Mouse (Mus musculus) activated CD4-positive, CD25-positive, alpha-beta regulatory T cell, adult 4 months (primary cell): ENCODE measurements around the gene Nhlrc1. TPM values are rescaled to one million over a fixed set of nuclear protein-coding genes. Genes with fewer than 3 reads are reported as not detected.

Experiments
- ATAC-seq: one replicate; pipeline ENCODE4 v1.8.0; 2017
- polyA plus RNA-seq, 2 experiments: library from polyadenylated mRNA; unstranded; fragments of 100-300 nt; shearing (Covaris generic); gene quantifications; one replicate each; pipeline ENCODE4 v1.2.1; 2017

Gene Nhlrc1
- polyA plus RNA-seq, 2 experiments from 2014 or later, result 0.20 TPM; not detected in 1

DNA sequence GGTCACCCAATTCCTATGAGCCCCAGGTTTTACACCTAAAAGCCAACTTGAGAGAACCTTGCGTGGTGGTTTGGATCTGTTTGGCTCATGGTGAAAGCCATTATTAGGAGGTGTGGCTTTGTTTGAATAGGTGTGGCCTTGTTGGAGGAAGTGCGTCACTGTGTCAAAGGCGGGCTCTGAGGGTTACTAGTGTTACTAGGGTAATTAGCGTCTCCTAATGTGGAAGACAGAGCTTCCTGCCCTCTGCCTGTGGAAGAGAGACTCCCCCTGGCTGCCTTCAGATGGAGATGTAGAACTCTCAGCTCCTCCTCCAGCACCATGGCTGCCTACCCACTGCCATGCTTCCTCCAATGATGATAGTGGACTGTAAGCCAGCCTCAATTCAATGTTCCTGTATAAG, 13.1 kb downstream of the Nhlrc1 start:
- ATAC-seq, result no peak

DNA sequence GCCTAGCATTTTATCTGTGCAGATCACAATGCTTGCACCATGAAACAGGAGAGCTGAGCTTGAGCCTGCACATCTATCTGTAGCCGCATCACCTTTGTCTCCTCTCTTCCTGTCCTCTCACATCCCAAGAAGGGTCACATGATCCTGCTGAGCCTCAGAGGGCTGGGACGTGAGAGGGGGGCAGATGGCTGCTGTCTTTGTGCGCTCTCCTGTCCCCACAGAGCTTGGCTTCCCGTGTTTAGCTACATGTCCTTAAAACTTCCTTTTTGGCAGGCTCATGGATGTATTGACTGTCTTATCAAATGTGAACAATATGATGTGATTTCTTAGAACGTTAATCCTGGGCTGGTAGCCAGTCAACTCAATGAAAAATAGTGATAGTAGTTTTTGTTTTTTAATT, 15.2 kb downstream of the Nhlrc1 start:
- no peak for ATAC-seq

DNA sequence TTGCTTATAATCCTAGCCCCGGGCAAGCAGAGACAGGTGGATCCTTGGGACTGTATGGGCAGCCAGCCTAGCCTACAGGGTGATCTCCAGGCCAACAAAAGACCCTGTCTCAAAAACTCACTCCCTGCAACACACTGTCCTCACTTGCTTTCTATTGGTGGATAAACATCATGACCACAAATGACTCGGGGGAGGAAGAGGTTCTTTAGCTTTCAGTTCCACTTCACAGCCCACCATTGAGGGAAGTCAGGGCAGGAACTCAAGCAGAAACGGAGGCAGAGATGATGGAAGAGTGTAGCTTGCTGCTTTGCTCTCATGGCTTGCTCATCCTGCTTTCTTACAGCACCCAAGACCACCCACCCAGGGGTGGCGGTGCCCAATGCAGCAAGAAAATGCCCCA, 17.3 kb downstream of the Nhlrc1 start:
- no peak for ATAC-seq

DNA sequence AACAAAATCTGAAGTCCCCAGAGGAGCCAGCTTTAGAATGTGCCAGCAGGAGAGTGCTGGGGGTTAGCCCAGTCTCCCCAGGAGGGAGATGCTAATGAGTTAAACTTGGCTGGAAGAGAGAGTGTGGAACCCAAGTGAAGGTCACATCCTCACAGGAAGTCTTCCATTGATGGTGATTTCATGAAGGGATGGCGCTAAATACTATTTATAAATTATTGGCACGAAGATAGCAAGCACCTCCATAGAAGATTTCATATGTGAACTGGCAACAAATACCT, 21.4 kb downstream of the Nhlrc1 start:
- no peak for ATAC-seq

DNA sequence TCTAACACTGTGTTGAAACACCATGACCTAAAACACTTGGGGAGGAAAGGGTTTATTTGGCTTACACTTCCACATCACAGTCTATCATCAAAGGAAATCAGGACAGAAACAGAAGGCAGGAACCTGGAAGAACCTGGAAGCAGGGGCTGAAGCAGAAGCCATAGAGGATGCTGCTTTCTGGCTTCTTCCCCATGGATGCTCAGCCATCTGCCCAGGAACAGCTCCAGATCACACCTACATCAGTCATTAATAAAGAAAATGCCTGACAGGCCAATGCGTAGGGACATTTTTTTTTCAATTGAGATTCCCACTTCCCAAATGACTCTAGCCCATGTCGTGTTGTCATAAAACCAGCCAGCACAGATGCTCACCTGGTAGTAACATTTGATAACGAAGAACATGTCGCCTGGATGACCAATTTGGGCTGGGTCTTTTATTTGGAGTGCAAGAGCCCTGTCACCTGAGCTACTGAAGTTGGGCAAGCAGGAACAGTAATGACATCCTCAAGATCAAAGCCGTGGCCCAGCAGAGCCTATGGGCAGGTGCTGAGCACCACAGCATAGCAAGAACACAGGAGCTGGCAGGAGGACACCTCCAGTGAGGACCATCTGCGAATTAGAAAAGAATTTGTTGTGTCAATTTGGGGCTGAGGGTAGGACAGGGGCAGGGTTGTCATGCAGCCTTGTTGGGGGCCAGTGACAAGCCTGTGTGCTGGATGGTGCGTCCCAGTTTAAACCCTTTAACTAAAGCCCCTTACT, 22.0 kb downstream of the Nhlrc1 start:
- no peak for ATAC-seq

DNA sequence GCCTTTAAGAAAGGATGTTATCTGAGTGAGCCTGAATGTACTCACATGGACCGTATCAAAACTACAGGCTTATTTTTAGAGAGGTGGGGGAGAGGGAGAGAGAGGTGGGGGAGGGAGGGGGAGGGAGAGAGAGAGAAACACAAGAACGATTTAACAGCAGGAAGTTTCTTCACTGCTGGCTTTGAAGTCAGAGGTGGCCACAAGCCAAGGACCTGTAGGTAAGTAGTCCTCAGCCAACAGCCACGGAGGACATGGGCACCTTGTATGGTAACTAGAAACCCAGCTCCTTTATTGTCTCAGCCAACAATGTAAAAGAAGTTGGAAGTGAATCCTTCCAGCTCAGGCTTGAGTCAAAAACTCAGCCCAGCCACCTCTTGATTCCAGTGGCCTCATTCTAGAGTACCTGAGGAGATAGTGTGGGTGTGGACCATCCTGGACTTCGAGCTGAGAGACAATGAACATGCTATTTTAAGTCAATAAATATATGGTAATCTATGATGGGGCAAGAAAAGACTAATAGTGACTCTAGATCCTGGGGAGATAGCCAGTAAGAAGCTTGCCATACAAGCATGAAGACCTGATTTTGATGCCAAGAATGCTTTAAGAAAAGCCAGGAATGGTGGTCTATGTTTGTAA, 24.2 kb downstream of the Nhlrc1 start:
- no peak for ATAC-seq

DNA sequence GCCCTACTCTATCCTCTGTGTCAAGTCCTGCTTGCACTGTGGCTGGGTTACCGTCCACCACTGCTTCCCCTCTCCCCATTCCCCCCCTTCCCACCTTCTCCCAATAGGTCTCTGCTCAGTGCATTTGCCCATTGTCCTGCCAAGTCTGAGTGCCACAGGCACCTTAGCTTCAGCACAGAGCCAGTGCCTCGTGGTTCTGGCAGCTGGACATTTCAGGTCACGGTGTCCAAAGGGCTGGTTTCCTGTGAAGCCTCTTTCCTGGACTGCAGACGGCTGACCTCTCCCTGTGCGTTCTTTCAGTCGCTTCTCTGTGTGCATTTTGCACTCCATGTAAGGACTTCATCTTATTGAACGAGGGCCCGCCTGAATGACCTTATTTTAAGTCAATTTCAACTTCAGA, 26.7 kb downstream of the Nhlrc1 start:
- no peak for ATAC-seq

DNA sequence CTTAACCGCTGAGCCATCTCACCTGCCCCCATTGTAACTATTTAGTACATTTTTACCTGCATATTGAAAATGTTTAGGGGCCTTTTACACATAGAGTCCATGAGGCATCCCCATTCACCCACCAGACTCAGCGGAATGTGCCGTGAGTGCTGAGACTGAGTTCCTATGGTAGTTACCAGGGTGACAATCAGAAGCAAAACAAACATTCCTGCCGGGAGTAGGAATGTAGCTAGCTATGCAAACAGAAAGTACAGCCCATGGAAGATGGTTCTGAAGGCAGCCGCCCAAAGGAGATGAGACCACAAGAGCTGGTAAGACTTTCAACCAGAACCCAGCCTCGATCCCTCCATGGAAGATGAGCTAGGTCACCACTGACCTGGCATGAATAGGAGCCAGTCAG, 28.4 kb downstream of the Nhlrc1 start:
- ATAC-seq, result no peak

DNA sequence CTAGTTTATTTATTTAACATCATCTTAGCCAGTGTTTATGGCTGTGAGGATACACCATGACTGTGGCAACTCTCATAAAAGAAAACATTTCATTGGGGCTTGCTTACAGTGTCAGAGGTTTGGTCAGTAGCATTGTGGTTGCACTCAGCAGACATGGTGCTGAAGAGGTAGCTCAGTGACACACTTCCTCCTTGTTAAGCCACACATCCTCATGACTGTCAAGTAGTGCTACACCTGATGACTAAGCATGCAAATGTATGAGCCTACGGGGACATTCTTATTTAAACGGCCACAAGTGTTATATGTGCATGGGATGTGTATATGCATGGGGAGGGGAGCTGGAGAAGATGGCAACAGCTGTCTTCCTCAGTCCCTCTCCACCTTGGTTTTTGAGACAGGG, 30.8 kb downstream of the Nhlrc1 start:
- ATAC-seq, result peak; percentile 54

DNA sequence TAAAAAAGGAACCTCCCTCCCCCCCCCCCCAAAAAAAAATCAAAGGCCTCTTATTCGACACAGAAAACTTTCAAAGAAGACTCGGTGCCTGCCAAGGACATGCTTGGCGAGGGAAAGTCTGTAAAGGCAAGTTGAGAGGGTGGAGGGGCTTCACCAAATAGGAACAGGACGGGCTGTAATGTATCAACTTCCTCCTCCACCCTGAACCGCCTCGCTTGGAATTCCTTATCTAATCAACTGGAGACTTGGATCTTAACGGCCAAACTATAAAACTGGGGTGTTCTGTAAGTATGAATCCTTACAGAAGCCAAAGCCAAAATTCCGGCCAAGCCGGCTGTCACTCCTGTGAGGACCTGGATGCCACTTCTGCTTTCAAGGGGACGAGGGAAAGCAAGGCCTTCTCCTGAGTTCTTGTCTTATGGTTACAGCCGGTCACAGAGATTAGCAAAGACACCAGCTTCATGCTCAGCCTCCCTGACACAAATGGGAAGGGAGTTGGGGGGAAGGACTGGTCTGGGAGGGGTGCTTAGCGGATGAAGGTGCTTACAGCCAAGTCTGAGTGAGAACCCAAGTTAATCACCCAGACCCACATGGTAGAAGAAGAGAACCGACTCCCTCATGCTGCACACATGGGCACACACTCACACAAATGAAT, 34.7 kb downstream of the Nhlrc1 start:
- ATAC-seq, result no peak

DNA sequence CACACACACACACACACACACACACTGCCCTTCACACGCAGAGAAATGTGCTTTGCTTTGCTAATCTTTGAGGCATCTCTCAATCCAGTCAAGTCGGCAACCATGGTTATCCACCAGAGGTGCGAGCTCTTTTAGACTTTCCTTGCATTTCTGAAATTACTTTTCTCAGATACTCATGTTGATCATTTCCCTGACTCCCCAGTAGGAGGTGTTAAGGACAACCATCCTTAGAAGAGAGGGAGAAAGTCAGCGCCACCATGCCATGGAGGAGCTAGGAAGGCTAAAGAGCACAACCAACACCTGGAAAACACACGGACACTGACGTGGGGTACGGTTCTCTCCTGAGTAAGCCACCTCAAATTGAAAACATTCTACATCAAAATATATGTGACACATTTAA, 38.1 kb downstream of the Nhlrc1 start:
- no peak for ATAC-seq

DNA sequence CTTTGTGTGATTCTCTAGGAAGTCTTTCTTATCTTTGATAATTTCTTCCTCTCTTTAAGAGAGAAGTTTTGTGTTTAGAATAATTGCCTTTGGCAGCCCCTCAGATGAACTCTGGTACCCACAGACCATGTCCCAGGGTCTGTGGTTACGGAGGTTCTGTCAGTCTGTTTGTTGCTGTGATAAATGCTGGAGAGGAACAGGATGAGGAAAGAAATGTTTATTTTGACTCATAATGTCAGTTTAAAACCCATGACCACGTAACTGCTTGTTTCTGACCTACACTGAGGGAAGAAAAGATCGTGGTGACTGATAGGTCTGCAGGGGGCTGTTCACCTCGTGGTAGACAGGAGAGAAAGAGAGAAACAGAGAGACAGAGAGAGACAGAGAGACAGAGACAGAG, 38.7 kb downstream of the Nhlrc1 start:
- no peak for ATAC-seq

DNA sequence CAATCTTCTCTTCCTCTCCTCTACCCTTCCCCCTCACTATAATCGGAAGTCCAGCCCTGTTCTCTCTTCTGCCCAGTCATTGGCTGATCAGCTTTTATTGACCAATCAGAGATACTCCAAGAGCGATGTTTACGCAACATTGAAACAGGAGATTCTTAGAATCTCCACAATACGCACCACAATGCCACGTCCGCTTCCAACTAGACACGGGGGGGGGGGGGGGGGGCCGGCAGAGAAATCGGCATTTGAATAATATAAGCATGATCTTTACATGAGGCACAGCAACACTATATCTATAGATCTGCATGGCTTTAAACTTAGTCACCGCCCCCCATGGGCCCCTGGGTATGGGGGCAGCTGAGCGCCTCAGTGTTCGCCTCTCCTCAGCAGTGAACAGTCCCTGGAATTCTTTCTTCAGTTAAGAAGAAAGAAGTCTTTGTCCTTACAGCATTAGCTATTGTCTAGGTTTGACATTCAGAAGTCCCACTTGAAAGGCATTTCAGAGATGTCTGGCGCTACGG, 39.6 kb downstream of the Nhlrc1 start:
- ATAC-seq, result no peak

DNA sequence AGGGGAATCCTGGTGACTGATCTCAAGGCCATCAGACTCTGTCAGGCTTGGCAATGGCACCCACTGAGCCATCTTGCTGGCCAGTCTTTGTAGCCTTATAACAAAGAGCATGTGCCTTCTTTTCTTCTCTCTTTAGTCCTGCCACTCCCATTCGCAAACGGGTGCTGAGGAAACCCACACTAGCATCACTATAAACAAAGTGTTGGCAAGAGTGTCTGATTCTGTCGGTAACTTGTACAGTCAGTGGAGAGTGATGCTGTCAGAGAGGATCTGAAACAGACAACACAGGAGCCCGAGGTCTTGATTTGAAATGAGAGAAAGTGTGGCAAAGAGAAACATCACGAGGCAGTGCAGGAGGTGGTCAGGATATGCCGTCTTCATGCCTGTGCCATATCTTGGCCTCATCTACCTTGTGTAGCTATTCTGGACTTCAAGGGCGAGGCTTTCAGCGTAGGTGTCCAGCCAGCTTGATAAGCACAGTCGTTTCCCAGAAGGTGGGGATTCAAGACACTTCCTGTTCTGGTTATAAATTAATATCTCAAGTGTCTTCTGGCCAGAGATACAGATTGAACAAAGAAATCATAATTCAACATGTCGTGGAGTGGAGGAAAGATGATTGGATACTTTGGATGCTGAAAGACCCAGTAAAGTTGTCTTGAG, 44.2 kb downstream of the Nhlrc1 start:
- ATAC-seq, result no peak

DNA sequence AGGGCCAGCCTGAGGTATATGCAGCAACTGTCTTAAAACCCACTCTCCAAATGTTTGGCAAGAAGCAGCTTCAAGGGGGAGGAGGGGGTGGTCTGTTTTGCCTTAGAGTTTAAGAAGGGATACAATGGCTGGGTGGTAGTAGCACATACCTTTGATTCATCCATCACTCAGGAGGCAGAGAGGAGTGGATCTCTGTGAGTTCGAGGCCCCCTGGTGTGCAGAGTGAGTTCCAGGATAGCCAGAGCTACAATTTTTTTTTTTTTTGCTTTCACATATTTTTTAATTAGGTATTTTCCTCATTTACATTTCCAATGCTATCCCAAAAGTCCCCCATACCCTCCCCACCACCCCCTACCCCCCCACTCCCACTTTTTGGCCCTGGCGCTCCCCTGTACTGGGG, 46.0 kb downstream of the Nhlrc1 start:
- no peak for ATAC-seq

DNA sequence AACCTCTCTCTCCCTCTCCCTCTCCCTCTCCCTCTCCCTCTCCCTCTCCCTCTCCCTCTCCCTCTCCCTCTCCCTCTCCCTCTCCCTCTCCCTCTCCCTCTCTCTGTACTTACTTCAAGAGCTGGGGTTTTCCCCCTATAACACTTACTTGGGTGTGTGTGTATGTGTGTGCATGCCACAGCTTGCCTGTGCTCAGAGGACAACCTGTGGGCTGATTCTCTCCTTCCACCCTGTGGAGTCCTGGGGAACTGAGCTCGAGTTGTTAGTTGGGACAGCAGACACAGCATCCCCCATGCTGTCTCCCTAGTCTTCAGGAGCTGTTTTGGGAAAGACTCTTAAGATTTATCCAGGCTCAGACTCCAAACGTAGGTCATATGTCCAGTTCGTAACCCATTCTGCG, 47.3 kb downstream of the Nhlrc1 start:
- no peak for ATAC-seq

Other genes starting within 250 kb of the Nhlrc1 start
- 1 to 10 TPM; 3.5 to 5.7 TPM for gene Kif13a, start 85.0 kb downstream of the Nhlrc1 start, polyA plus RNA-seq
- 10 to 100 TPM; 15.3 to 17.0 TPM for gene Kdm1b, start 28.6 kb upstream of the Nhlrc1 start, polyA plus RNA-seq
- 1 to 10 TPM; 5.4 TPM for gene Tpmt, start 29.9 kb upstream of the Nhlrc1 start, polyA plus RNA-seq
- gene Dek, start 91.4 kb upstream of the Nhlrc1 start, polyA plus RNA-seq, result 100 to 1,000 TPM; 155 to 174 TPM
- gene Rnf144b, start 107.8 kb upstream of the Nhlrc1 start, polyA plus RNA-seq, result under 1 TPM in 1 of 2 experiments, not detected in 1; 0.07 TPM